Mouse (Mus musculus): ENCODE measurements around the gene Adamts12.

GRCm38 (mm10) chr15:11067891-11068290, 3.3 kb downstream of the Adamts12 start:
- TF ChIP-seq CTCF (IDR thresholded peaks at IDR 0.05) = no peak
- TF ChIP-seq EP300 (IDR thresholded peaks at IDR 0.05) = no peak

All from lung, postnatal 0 days (tissue).